Mouse (Mus musculus) ovary, postnatal 36 days (tissue): Measurements from ENCODE around the gene Cby3.

Experiments used
- DNase-seq: peaks from one replicate; pipeline ENCODE4 v3.0.0; 2022; ENCODE audit warnings: low spot score, mixed read lengths

The Cby3 gene

DNA sequence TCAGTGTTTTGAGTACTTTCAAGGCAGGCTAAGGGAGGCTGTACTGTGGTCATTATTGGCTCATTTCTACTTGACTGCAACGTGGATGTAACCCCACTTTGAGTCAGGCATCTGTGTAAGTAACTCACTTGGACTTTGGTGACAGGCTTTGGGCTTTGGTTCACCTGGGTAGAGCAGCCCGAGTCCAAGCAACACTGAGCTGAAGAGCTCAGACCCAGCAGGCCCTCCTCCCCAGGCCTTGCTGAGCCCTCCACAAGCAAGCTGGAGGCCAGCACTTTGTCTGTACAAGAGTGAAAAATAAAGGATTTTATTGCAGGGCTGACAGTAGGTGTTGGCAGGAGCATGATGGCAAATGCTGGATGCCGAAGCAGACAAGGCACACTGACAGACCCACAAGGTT is 34.7 kb downstream of the Cby3 start:
- DNase-seq, result no peak

DNA sequence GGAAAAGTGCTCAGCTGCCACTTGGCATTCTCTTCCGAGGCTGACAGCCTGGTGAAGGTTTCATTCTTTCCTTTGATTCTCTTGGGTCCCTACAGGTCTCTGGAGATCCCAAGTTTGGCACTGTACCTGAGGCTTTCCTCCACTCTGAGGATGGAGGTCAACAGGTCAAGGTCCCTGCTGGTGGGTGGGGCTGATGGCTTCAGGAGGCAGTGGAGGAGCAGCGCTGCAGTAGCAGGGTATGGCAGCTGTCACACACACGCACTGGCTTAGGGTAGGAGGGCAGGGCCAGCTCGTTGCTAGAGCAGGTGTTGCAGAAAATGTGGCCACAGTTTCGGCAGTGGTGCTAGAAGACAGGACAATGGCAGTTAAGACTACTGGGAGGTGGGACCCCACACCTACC is 35.4 kb downstream of the Cby3 start:
- no peak for DNase-seq

DNA sequence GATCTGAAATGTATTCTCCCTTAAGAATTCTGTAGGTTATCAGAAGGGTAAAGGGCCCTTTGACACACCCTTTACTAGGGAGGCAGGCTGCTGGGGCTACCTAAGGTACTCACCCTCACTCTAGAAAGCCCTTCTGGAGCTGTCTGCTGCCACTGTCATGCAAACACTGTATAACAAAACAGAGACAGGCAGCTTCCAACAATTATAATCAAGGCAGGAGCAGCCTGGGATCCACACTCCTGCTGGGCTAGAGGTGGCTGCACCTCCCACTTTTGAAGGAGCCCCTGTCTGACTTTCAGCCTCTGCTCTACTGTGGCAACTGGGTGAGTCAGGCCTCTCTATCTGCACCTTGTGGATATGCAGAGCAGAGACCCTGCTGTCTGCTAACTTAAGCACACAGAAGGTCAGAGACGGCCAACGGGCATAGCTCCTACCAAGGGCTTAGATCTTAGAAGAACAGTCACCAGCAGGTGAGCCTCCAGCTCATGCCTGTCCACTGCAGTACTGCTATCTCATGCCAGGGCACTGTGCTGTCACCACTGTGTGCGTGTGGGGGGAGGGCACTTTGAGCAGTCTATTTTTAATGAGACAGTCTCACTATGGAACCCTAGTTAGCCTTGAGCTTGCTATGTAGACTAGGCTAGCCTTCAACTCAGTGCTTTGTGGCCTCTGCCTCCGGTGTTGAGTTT is 37.2 kb downstream of the Cby3 start:
- no peak for DNase-seq

DNA sequence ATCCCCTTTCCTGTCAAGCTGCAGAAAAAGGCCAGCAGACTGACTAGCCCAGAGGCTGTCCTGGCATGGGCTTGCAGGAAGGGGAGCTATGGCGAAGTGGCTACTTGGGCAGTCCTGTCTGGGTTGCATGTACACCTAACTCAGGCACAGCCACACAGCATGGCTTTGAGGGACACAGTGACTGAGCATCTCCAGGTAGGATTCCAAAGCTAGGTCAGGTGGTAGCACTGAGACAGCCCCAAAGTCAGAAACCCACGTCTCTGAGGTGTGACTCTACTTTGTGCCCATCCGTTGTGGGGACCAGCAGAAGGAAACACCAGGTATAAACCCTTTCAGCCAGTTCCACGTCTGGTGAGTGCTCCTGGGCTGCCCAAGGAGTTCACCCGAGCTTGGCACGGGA is 39.0 kb downstream of the Cby3 start:
- no peak for DNase-seq

DNA sequence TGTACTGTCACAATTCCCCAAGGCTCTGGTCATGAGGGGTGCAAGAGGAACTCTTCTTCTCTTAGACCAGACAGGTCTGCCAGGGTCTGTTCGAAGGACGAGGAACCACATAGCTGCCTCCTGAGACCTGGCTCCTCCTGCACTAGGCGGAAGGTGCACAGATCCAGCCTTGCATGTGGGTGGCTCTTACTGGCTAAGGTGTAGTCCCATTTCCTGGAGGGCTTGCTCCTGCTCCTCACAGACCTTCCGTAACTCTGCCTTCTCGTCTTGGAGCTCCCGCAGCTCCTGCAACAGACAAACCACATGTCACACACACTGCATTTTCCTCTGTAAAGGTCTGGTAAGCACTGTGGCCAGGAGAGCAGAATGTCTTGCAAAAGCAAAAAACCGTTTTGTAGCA is 40.5 kb downstream of the Cby3 start:
- DNase-seq, result no peak

DNA sequence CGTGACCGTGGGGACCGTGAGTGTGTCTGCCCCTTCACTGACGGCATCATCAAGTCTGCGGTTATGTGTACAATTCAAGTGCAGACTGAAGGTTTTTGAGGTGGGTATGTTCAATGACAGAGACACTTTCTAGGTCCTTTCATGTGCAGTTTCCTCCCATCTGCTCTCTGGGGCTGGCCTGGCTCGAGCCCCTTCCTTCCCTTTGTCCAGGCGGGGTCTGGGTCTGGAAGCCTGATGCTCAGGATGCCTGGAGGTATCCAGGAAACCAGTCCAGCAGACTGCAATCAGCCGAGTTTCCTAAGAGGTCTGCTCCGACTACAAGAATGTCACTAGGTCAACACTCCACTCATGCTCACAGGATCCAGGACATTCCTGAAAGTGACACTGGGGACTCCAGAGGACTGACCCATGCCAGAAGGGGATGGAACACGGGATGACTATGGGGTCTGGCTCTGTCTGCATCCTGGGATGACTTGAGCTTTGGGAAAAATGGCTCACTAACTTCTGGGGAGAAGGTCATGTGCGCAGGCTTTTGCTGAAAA is 42.6 kb downstream of the Cby3 start:
- DNase-seq, result no peak

DNA sequence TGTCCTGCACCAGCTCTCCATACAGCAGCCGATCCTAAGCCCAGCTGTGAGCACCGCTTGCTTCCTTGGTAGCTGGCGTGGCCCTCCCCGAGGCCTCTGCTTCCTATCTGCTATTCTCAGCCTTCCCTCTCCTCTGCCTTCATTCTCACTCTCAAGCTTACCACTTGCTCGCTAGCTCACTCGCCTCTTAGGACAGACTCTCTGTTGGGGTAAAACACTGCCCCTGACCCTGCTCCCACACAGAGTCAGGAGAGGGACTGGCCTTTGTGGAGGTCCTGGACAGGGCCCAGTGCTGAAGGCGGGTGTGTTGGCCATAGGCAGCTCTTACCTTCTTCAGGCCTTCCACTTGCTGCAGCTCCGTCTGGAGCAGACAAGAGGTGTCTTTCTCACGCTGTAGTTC is 43.1 kb downstream of the Cby3 start:
- no peak for DNase-seq

DNA sequence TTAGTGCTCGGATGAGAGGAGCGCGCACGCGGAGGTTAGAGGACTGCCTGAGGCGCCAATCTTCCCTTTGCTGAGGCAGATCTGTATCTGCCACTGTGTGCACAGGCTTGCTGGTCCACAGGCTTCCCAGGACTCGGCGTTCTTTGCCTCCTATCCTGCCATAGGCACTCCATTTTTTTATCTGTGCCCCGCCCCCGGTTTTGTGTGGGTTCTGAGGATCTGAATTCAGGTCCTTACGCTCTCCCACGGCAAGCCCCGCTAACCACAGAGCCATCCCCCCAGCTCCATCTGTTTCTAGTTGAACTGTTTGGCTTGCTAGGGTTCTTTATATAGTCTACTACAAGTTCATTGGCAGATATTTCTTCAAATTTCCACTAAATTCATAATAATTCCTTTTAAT is 44.5 kb downstream of the Cby3 start:
- no peak for DNase-seq

DNA sequence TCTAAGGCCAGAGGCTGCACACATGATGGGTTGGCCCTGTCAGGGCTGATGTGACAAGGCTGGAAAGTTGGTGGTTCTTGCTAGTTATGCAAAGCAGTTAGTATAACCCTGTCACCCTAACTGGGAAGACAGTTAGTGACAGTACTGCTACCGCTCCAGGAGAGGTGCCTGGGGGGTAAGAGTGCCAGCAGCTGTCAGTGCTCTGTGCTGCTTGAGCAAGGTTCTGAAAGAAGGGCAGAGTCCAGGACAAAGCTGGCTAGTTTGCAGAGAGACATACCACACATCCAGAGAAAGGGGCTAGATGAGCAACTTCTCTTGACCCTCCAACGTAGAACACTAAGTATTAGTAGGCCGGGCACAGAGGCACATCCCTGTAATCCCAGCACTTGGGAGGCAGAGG is 48.2 kb downstream of the Cby3 start:
- no peak for DNase-seq

DNA sequence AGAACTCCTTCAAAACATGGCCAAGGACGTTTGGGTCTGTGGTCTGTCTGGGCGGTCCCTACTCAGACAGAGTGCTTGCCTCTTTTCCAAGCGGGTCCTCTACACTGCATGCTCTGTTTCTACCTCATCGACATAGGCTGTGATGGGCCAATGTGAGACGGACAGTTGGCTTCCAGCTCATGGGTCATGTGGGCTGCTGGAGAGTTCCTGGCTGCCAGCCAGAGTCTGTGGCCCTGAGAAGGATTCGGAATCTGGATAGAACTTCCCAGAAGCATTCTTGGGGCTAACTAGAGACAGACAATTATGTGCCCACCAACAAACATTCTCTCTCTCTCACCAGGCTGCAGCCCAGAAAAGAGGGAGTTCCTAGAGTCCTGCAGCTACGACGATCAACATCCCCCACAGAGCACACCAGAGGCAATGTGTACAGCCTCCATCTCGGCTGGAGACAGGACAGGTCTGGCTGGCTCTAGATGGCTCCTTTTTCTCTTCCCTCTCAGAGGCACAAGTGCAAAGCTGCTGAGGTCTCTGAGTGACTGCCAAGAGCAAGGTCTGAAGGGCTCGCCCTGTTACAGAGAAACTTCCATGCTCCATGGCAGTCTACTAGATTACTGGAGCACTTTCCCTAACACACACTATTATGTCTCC is 49.2 kb downstream of the Cby3 start:
- DNase-seq, result peak; percentile 72

DNA sequence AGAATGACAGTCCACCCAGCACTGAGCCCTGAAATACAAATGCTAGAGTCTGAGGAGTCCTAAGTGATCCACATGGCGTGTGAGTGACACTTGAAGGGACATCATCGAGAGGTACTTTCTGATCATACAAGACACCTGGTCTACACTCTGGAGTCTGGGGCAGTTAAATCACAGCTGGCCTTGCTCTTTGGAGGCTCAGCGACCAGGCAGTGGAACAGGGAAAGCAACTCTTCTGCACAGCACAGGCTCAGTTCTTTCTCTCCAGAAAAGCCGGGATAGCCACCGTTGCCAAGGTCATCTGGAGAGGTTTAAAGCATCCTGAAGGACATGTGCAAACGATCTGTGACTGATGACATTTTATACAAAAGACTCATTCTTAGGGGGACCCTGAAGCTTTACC is 53.0 kb downstream of the Cby3 start:
- no peak for DNase-seq
